Mouse (Mus musculus) midbrain, postnatal 0 days (tissue): ENCODE data around the gene Gm21103. TPM values are rescaled to one million over a fixed set of nuclear protein-coding genes. Genes with fewer than 3 reads are reported as not detected.
"Not testable (repeated sequence)": the region's sequence is repeated elsewhere in the genome, so short reads cannot be mapped to it uniquely, and the experiment has no call there.

Source experiments
- ATAC-seq: fragments of 200-750 bp; cut with Nextera tagmentation; 2 replicates; pipeline ENCODE4 v1.8.0; 2017; ENCODE audit warnings: moderate number of reproducible peaks, mild to moderate bottlenecking, moderate TSS enrichment, moderate library complexity; ENCODE audit not compliant: low FRiP score
- DNase-seq: peaks from one replicate; pipeline ENCODE4 v3.0.0-alpha.2; 2015; ENCODE audit warnings: low spot score
- H3K27ac ChIP-seq: fragments of 300-500 bp; sonication (generic); 2 replicates; pipeline ENCODE4 v1.5.1; 2014; ENCODE audit warnings: low read depth, mild to moderate bottlenecking, low read length, mixed read lengths
- H3K27me3 ChIP-seq: fragments of 300-500 bp; sonication (generic); 2 replicates; pipeline ENCODE4 v1.6.1; 2014; ENCODE audit warnings: low read length, control low read depth, mixed read lengths; ENCODE audit not compliant: insufficient read depth
- H3K36me3 ChIP-seq: fragments of 300-500 bp; sonication (generic); 2 replicates; pipeline ENCODE4 v1.6.1; 2014; ENCODE audit warnings: low read length, control low read depth, mixed read lengths; ENCODE audit not compliant: insufficient read depth
- H3K4me1 ChIP-seq: fragments of 300-500 bp; sonication (generic); 2 replicates; pipeline ENCODE4 v1.6.1; 2014; ENCODE audit warnings: mild to moderate bottlenecking, control low read depth, antibody characterized with exemption, low read length, mixed read lengths; ENCODE audit not compliant: insufficient read depth
- H3K4me2 ChIP-seq: fragments of 300-500 bp; sonication (generic); 2 replicates; pipeline ENCODE4 v1.6.1; 2014; ENCODE audit warnings: low read depth, mild to moderate bottlenecking, low read length, mixed read lengths; ENCODE audit not compliant: poor library complexity, severe bottlenecking
- H3K4me3 ChIP-seq: fragments of 300-500 bp; sonication (generic); 2 replicates; pipeline ENCODE4 v1.5.1; 2014; ENCODE audit warnings: low read depth, mild to moderate bottlenecking, low read length, moderate library complexity
- H3K9ac ChIP-seq: fragments of 300-500 bp; sonication (generic); replicated peaks from 2 replicates; pipeline ENCODE4 v1.6.1; 2014; ENCODE audit warnings: mild to moderate bottlenecking, low read length, moderate library complexity, mixed read lengths; ENCODE audit not compliant: poor library complexity, severe bottlenecking
- H3K9me3 ChIP-seq: fragments of 300-500 bp; sonication (generic); 2 replicates; pipeline ENCODE4 v1.6.1; 2016; ENCODE audit warnings: low read length, control low read depth
- WGBS: fragments of 180-500 bp; shearing (Covaris S2); extraction: QIAGEN DNeasy Blood & Tissue Kit; methylation state at CpG from one replicate; pipeline ENCODE4 v1.1.7; 2014; 5-methylcytosine and 5-hydroxymethylcytosine counted together
- polyA plus RNA-seq: library from polyadenylated mRNA; unstranded; fragments of >200 nt; fragmentation: Nextera tagmentation; extraction: Ambion mirVana; gene quantifications from 2 replicates; pipeline ENCODE4 v1.2.1, GENCODE M21; 2015
- total RNA-seq: library from RNA; depleted of rRNA; stranded (reverse); fragments of >200 nt; gene quantifications from 2 replicates; pipeline ENCODE4 v1.2.3, GENCODE M21; 2014; rRNA removed

Gm21103 gene
- total RNA-seq: not detected in 2 replicates
- polyA plus RNA-seq: 0.23 TPM in 1 of 2 replicates, not detected in the other

DNA sequence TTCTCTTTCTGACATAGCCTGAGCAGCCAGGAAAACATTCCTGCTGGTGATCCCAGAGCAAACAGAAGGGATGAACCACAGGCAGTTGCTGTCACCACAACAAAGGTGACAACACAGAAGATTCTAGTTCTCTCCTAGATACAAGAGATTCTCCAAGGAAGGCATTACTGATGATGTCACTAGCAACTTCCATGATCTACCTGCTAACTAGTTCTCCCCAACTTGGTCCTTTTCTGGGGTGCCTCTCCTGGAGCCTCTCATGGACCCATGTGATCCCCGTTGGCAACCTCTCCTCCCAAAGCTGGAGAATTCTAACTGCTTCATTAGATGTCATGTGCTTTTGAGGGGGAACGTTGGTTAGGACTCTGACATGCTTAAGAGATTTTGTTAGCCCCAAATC is at the start of gene Gm21103:
Gene Gm21103 (minus strand): TSS at position 101 of the 400 bp plus-strand sequence.
- H3K4me2 ChIP-seq, H3K27me3 ChIP-seq, ATAC-seq, DNase-seq, H3K4me3 ChIP-seq, H3K27ac ChIP-seq, H3K9ac ChIP-seq, H3K9me3 ChIP-seq, H3K36me3 ChIP-seq, H3K4me1 ChIP-seq: not testable (repeated sequence)
- WGBS: 81% methylated on average over 2 of the region's 2 CpGs

DNA sequence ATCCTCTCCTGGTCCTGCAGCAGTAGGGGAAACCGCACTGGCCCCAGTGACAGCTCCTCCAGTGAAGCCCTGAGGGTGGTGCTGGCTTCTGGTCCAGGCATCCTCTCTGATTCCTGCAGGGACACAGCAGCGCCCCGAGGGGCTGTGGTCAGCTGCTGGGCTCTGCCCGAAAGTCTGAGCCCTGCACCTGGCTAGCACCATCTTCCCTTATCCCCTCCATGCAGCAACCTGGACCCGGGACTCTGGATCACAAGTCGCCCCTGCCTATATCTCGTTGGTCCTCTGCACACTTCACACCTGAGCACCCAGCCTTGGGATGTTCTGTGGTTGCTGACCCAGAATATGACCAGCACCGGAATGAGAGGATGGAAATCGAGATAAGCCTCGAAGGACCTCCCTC is 38.9 kb upstream of the Gm21103 start, which contains the start of gene Gm3618:
Gene Gm3618 (minus strand): TSS at position 101 of the 400 bp plus-strand sequence.
- not testable (repeated sequence) for ATAC-seq, DNase-seq, H3K4me2 ChIP-seq, H3K36me3 ChIP-seq, H3K4me1 ChIP-seq, H3K9ac ChIP-seq, H3K27me3 ChIP-seq, H3K9me3 ChIP-seq, H3K4me3 ChIP-seq, H3K27ac ChIP-seq
- WGBS: no CpG with 5 or more reads among the region's 10 CpGs

DNA sequence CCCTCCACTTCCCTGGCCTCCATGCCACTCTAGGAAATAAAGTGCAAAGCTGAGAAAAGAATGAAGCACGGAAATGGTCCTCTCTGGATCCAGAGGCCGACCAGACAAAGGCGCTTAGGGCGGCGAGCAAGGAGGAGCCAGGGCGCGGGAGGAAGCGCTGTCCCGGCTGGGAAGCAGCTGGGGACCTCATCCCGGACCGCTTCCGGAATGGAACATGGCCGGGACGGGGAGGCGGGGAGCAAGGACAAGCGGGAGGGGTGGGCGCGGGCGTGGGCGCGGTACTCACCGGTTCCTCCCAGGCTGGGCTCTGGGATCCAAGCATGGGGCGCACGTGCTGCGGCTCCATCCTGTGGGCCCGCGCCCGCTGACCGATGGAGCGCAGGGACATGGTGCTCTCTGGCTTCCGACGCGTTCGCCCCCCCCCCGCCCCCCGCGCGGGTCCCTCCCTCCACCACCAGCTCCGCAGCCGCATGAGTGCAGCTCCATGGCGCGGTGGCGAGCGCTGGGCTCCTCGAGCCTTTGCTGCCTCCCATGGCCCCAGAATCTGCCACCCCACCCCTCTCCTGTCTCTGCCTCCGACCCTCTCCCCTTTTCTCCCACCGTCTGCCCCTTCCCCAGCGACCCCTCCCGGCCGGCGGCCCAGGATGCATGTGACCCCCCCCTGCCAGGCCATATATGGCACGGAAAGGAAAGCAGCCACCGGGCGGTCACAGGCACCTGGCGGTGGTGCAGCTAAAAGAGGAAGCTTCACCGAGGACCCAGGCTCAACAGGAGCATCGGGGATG is 17.5 kb downstream of the Gm21103 start, which contains the start of gene Gm3411:
Gene Gm3411 (minus strand): TSS at position 320 of the 785 bp plus-strand sequence.
- peak within 1 kb of the TSS; percentile 48 for H3K4me3 ChIP-seq
- not testable (repeated sequence) for H3K9me3 ChIP-seq, ATAC-seq, H3K36me3 ChIP-seq, H3K27me3 ChIP-seq, H3K4me1 ChIP-seq, H3K27ac ChIP-seq
- H3K9ac ChIP-seq: peak within 1 kb of the TSS; percentile 44; the same call in 1 of the 2 replicates
- peak; percentile 5 for DNase-seq
- 2% methylated on average over 46 of the region's 57 CpGs for WGBS
- peak within 1 kb of the TSS; percentile 46; the same call in 1 of the 2 replicates for H3K4me2 ChIP-seq

Other genes starting within 250 kb of the Gm21103 start
- not detected in 2 replicates for gene Gm6337, start 246.6 kb downstream of the Gm21103 start, total RNA-seq
- gene Gm6337, start 246.6 kb downstream of the Gm21103 start, polyA plus RNA-seq: not detected in 2 replicates
- gene Gm8206, start 210.9 kb downstream of the Gm21103 start, total RNA-seq: 4.4 and 5.6 TPM in 2 replicates
- 5.9 and 6.7 TPM in 2 replicates for gene Gm8206, start 210.9 kb downstream of the Gm21103 start, polyA plus RNA-seq
- gene Gm3468, start 196.2 kb downstream of the Gm21103 start, total RNA-seq: 4.5 and 5.1 TPM in 2 replicates
- gene Gm3468, start 196.2 kb downstream of the Gm21103 start, polyA plus RNA-seq: 6.9 and 7.4 TPM in 2 replicates
- not detected in 2 replicates for gene Gm3476, start 179.0 kb downstream of the Gm21103 start, total RNA-seq
- not detected in 2 replicates for gene Gm3476, start 179.0 kb downstream of the Gm21103 start, polyA plus RNA-seq
- not detected in 2 replicates for gene Gm21560, start 85.6 kb downstream of the Gm21103 start, total RNA-seq
- gene Gm21560, start 85.6 kb downstream of the Gm21103 start, polyA plus RNA-seq: not detected in 2 replicates
- 2.6 and 5.8 TPM in 2 replicates for gene Gm3411, start 17.6 kb downstream of the Gm21103 start, total RNA-seq
- gene Gm3411, start 17.6 kb downstream of the Gm21103 start, polyA plus RNA-seq: 10.2 and 10.3 TPM in 2 replicates
- not detected in 2 replicates for gene Gm3618, start 38.8 kb upstream of the Gm21103 start, total RNA-seq
- not detected in 2 replicates for gene Gm3618, start 38.8 kb upstream of the Gm21103 start, polyA plus RNA-seq
- gene Gm16440, start 85.5 kb upstream of the Gm21103 start, total RNA-seq: not detected in 2 replicates
- gene Gm16440, start 85.5 kb upstream of the Gm21103 start, polyA plus RNA-seq: not detected in 2 replicates
- gene Gm3591, start 107.6 kb upstream of the Gm21103 start, total RNA-seq: 6.5 and 8.1 TPM in 2 replicates
- gene Gm3591, start 107.6 kb upstream of the Gm21103 start, polyA plus RNA-seq: 7.9 and 8.2 TPM in 2 replicates
- not detected in 2 replicates for gene Gm3594, start 139.8 kb upstream of the Gm21103 start, total RNA-seq
- gene Gm3594, start 139.8 kb upstream of the Gm21103 start, polyA plus RNA-seq: not detected in 2 replicates
- not detected in 2 replicates for gene Gm8356, start 232.4 kb upstream of the Gm21103 start, total RNA-seq
- gene Gm8356, start 232.4 kb upstream of the Gm21103 start, polyA plus RNA-seq: not detected in 2 replicates